Mouse (Mus musculus) hindbrain, embryonic 12.5 days (tissue): ENCODE measurements around the gene Rbmxl1. TPM values are rescaled to one million over a fixed set of nuclear protein-coding genes. Genes with fewer than 3 reads are reported as not detected.
"Not testable (repeated sequence)": the region's sequence is repeated elsewhere in the genome, so short reads cannot be mapped to it uniquely, and the experiment has no call there.

Experiments used
- ATAC-seq: fragments of 200-750 bp; cut with Nextera tagmentation; 2 replicates; pipeline ENCODE4 v1.8.0; 2017; ENCODE audit warnings: moderate TSS enrichment; ENCODE audit not compliant: low FRiP score
- H3K27ac ChIP-seq: fragments of 300-500 bp; sonication (generic); 2 replicates; pipeline ENCODE4 v1.5.1; 2016; ENCODE audit warnings: mild to moderate bottlenecking
- H3K27me3 ChIP-seq: fragments of 300-500 bp; sonication (generic); 2 replicates; pipeline ENCODE4 v1.6.1; 2016; ENCODE audit warnings: mild to moderate bottlenecking
- H3K36me3 ChIP-seq: fragments of 300-500 bp; sonication (generic); 2 replicates; pipeline ENCODE4 v1.6.1; 2016; ENCODE audit warnings: mild to moderate bottlenecking
- H3K4me1 ChIP-seq: fragments of 300-500 bp; sonication (generic); 2 replicates; pipeline ENCODE4 v1.6.1; 2016
- H3K4me2 ChIP-seq: fragments of 300-500 bp; sonication (generic); replicated peaks from 2 replicates; pipeline ENCODE4 v1.6.1; 2016; ENCODE audit warnings: mild to moderate bottlenecking
- H3K4me3 ChIP-seq: fragments of 300-500 bp; sonication (generic); 2 replicates; pipeline ENCODE4 v1.5.1; 2016; ENCODE audit warnings: mild to moderate bottlenecking
- H3K9ac ChIP-seq: fragments of 300-500 bp; sonication (generic); 2 replicates; pipeline ENCODE4 v1.6.1; 2016; ENCODE audit warnings: mild to moderate bottlenecking, moderate library complexity
- H3K9me3 ChIP-seq: fragments of 300-500 bp; sonication (generic); replicated peaks from 2 replicates; pipeline ENCODE4 v1.6.1; 2016; ENCODE audit warnings: mild to moderate bottlenecking
- WGBS: fragments of 180-500 bp; shearing (Covaris S2); methylation state at CpG from one replicate; pipeline ENCODE4 v1.1.7; 2016; 5-methylcytosine and 5-hydroxymethylcytosine counted together
- polyA plus RNA-seq: library from polyadenylated mRNA; unstranded; fragments of >200 nt; fragmentation: Nextera tagmentation; extraction: Ambion mirVana; gene quantifications from 2 replicates; pipeline ENCODE4 v1.2.1, GENCODE M21; 2016

The Rbmxl1 gene
- polyA plus RNA-seq, 1 experiment from 2014 or later: 272 TPM

GRCm38 (mm10) chr8:78515132-78515531, 6.4 kb upstream of the Rbmxl1 start:
- Histone ChIP-seq H3K4me1 (peaks cover 3% of the 10 kb centered on the region), H3K9me3 (no peaks in the 10 kb centered on the region), H3K36me3 (peaks cover 19% of the 10 kb centered on the region), H3K4me3 (no peak overlapping the region), H3K9ac (no peak overlapping the region), H3K27ac (no peak overlapping the region), H3K4me2 (no peak overlapping the region), H3K27me3 (no peaks in the 10 kb centered on the region)
- ATAC-seq: no peak
- 86% methylated on average over 3 of the region's 3 CpGs for WGBS

- WGBS: 90% methylated on average over 1 of the region's 1 CpGs
- no peak for ATAC-seq
- H3K27me3 ChIP-seq: no peaks in the 10 kb centered on the region
Observed at GRCm38 (mm10) chr8:78514706-78515105, 6.0 kb upstream of the Rbmxl1 start.

GRCm38 (mm10) chr8:78513106-78513505, 4.4 kb upstream of the Rbmxl1 start:
- ATAC-seq: no peak
- peaks cover 19% of the 10 kb centered on the region for H3K36me3 ChIP-seq
- H3K9ac ChIP-seq: no peak overlapping the region
- H3K4me3 ChIP-seq: no peak overlapping the region
- H3K4me1 ChIP-seq: peaks cover 5% of the 10 kb centered on the region
- H3K9me3 ChIP-seq: no peaks in the 10 kb centered on the region
- WGBS: 82% methylated on average over 4 of the region's 4 CpGs
- H3K27me3 ChIP-seq: no peaks in the 10 kb centered on the region
- H3K4me2 ChIP-seq: no peak overlapping the region
- H3K27ac ChIP-seq: no peak overlapping the region

More at GRCm38 (mm10) chr8:78514706-78515105, 6.0 kb upstream of the Rbmxl1 start:
- Histone ChIP-seq H3K4me3 (no peak overlapping the region), H3K9ac (no peak overlapping the region), H3K27ac (no peak overlapping the region), H3K9me3 (no peaks in the 10 kb centered on the region), H3K4me2 (no peak overlapping the region), H3K4me1 (peaks cover 5% of the 10 kb centered on the region), H3K36me3 (peaks cover 19% of the 10 kb centered on the region)

GRCm38 (mm10) chr8:78510926-78511325, 2.2 kb upstream of the Rbmxl1 start:
- H3K27me3 ChIP-seq: no peaks in the 10 kb centered on the region
- peaks cover 14% of the 10 kb centered on the region for H3K36me3 ChIP-seq
- no peak overlapping the region for H3K4me3 ChIP-seq
- no peak for ATAC-seq
- H3K27ac ChIP-seq: no peak overlapping the region
- H3K9ac ChIP-seq: no peak overlapping the region
- 50% methylated on average over 3 of the region's 3 CpGs for WGBS
- H3K9me3 ChIP-seq: no peaks in the 10 kb centered on the region
- H3K4me1 ChIP-seq: peaks cover 11% of the 10 kb centered on the region
- no peak overlapping the region; the same call in 1 of the 2 replicates for H3K4me2 ChIP-seq

- Histone ChIP-seq H3K4me2 (peak overlapping the region; percentile 82), H3K4me1 (peaks cover 11% of the 10 kb centered on the region), H3K36me3 (peaks cover 8% of the 10 kb centered on the region), H3K9ac (peak overlapping the region; percentile 99), H3K9me3 (no peaks in the 10 kb centered on the region), H3K4me3 (peak overlapping the region; percentile 96), H3K27ac (peak overlapping the region; percentile 96; the same call in 1 of the 2 replicates), H3K27me3 (no peaks in the 10 kb centered on the region)
- WGBS: 0% methylated on average over 11 of the region's 11 CpGs
- no peak for ATAC-seq
Observed at GRCm38 (mm10) chr8:78510094-78510493, 1.4 kb upstream of the Rbmxl1 start.

GRCm38 (mm10) chr8:78509273-78510031, 754 bp upstream of the Rbmxl1 start, which contains the start of gene Slc10a7:
Gene Slc10a7 (plus strand): TSS chr8:78509346.
- peak; percentile 98 for ATAC-seq
- H3K9me3 ChIP-seq: no peaks in the 10 kb centered on the region
- peak within 1 kb of the TSS; percentile 96 for H3K4me3 ChIP-seq
- WGBS: under 1% methylated on average over 51 of the region's 51 CpGs
- peaks cover 14% of the 10 kb centered on the region for H3K36me3 ChIP-seq
- H3K27me3 ChIP-seq: no peaks in the 10 kb centered on the region
- H3K4me2 ChIP-seq: peak within 1 kb of the TSS; percentile 82
- peaks cover 11% of the 10 kb centered on the region for H3K4me1 ChIP-seq
- H3K27ac ChIP-seq: peak within 1 kb of the TSS; percentile 96
- peak within 1 kb of the TSS; percentile 99 for H3K9ac ChIP-seq

GRCm38 (mm10) chr8:78507979-78508718, 549 bp downstream of the Rbmxl1 start:
- peak overlapping the region; percentile 82 for H3K4me2 ChIP-seq
- ATAC-seq: peak; percentile 44
- peak overlapping the region; percentile 99 for H3K9ac ChIP-seq
- H3K36me3 ChIP-seq: peaks cover 27% of the 10 kb centered on the region
- under 1% methylated on average over 38 of the region's 38 CpGs for WGBS
- no peaks in the 10 kb centered on the region for H3K9me3 ChIP-seq
- H3K4me1 ChIP-seq: peaks cover 11% of the 10 kb centered on the region
- peak overlapping the region; percentile 96 for H3K4me3 ChIP-seq
- H3K27me3 ChIP-seq: no peaks in the 10 kb centered on the region
- peak overlapping the region; percentile 96 for H3K27ac ChIP-seq

GRCm38 (mm10) chr8:78502706-78503105, 6.0 kb downstream of the Rbmxl1 start:
- no peak overlapping the region for H3K4me2 ChIP-seq
- no peak for ATAC-seq
- peaks cover 28% of the 10 kb centered on the region for H3K36me3 ChIP-seq
- no peak overlapping the region for H3K27ac ChIP-seq
- no peaks in the 10 kb centered on the region for H3K27me3 ChIP-seq
- no peaks in the 10 kb centered on the region for H3K9me3 ChIP-seq
- no peak overlapping the region for H3K9ac ChIP-seq
- peaks cover 7% of the 10 kb centered on the region for H3K4me1 ChIP-seq
- no peak overlapping the region for H3K4me3 ChIP-seq
- WGBS: 88% methylated on average over 2 of the region's 2 CpGs

GRCm38 (mm10) chr8:78496273-78496672, 12.4 kb downstream of the Rbmxl1 start:
- H3K9ac ChIP-seq, H3K36me3 ChIP-seq, H3K4me1 ChIP-seq, H3K27me3 ChIP-seq, H3K4me3 ChIP-seq, H3K27ac ChIP-seq, H3K9me3 ChIP-seq, ATAC-seq, H3K4me2 ChIP-seq: not testable (repeated sequence)
- 92% methylated on average over 3 of the region's 3 CpGs for WGBS

GRCm38 (mm10) chr8:78493031-78493430, 15.7 kb downstream of the Rbmxl1 start:
- Histone ChIP-seq H3K4me3 (no peak overlapping the region), H3K9me3 (no peaks in the 10 kb centered on the region)
- 36% methylated on average over 2 of the region's 2 CpGs for WGBS

GRCm38 (mm10) chr8:78489733-78490132, 19.0 kb downstream of the Rbmxl1 start:
- no peaks in the 10 kb centered on the region for H3K4me1 ChIP-seq
- 85% methylated on average over 3 of the region's 3 CpGs for WGBS
- H3K36me3 ChIP-seq: no peaks in the 10 kb centered on the region
- no peak overlapping the region for H3K27ac ChIP-seq
- H3K27me3 ChIP-seq: no peaks in the 10 kb centered on the region
- H3K9ac ChIP-seq: no peak overlapping the region
- H3K9me3 ChIP-seq: no peaks in the 10 kb centered on the region
- H3K4me3 ChIP-seq: no peak overlapping the region
- no peak for ATAC-seq
- no peak overlapping the region for H3K4me2 ChIP-seq

More at GRCm38 (mm10) chr8:78493031-78493430, 15.7 kb downstream of the Rbmxl1 start:
- Histone ChIP-seq H3K4me1 (no peaks in the 10 kb centered on the region), H3K27me3 (no peaks in the 10 kb centered on the region), H3K27ac (no peak overlapping the region), H3K9ac (no peak overlapping the region), H3K36me3 (no peaks in the 10 kb centered on the region), H3K4me2 (no peak overlapping the region)
- ATAC-seq: no peak

- no peaks in the 10 kb centered on the region for H3K9me3 ChIP-seq
- H3K36me3 ChIP-seq: no peaks in the 10 kb centered on the region
- H3K9ac ChIP-seq: no peak overlapping the region
- 56% methylated on average over 6 of the region's 6 CpGs for WGBS
- H3K27ac ChIP-seq: no peak overlapping the region
- no peak for ATAC-seq
- H3K4me3 ChIP-seq: no peak overlapping the region
- H3K4me1 ChIP-seq: no peaks in the 10 kb centered on the region
- H3K27me3 ChIP-seq: no peaks in the 10 kb centered on the region
- no peak overlapping the region for H3K4me2 ChIP-seq
Observed at GRCm38 (mm10) chr8:78477051-78477829, 31.5 kb downstream of the Rbmxl1 start.
